ENCODE assay signal across 11 mouse cellular contexts in the genomic region with DNA sequence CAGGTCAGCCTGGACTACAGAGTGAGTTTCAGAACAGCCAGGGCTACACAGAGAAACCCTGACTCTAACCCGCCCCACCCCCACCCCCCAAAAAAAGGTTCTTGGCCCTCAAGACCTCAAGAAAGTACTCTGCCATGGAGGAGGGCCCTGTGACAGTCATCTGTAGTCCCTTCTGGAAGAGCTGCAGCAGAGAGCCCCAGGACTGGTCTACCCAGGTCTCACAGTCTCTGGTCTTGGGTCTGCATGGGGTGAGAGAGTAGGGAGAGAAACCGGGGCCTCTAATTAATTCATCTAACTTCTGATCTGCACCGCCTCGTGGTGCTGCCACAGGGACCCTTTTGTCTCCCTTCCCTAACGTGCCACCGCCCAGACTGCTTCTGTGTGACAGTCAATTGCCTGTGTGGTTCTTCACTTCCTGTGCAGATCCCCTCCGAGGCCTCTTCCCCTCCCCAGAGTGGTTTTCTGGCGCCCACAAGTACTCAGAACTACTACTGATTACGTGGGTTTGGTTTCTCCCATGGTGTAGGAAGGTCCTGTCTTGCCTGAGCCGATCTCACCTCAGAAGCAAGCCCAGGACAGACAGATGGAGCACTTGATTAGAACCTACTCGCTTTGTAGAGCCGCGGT.
A peak's percentile ranks its signal among the peaks of the same experiment; 100 is the strongest.
DNase-seq lines count a peak whose midpoint lies in the region; ATAC-seq and TF ChIP-seq lines count a peak whose summit lies in the region.
"Had no signal": no experiment of that assay in that cellular context is flagged by ENCODE, and none has a peak within 500 bp of the region (broad histone marks: within the 10 kb centered on the region; RNA-seq: fewer than 3 reads in every experiment).

No protein-coding gene starts in this region.

- no peaks in the 10 kb centered on the region for H3K9me3 ChIP-seq in limb, embryonic 12.5 days
- no peaks in the 10 kb centered on the region for H3K9me3 ChIP-seq in limb, embryonic 10.5 days (replicated peaks)
- H3K9me3 ChIP-seq in G1E (replicated peaks) = peaks cover 25% of the 10 kb centered on the region
- H3K9me3 ChIP-seq: forebrain, embryonic 15.5 days had no signal

- no peak overlapping the region for H3K4me3 ChIP-seq in limb, embryonic 12.5 days (replicated peaks)
- H3K4me3 ChIP-seq in limb, embryonic 10.5 days = no peak overlapping the region
- no peak overlapping the region for H3K4me3 ChIP-seq in G1E (ENCODE audit: low read depth, low read length)
- H3K4me3 ChIP-seq: forebrain, embryonic 15.5 days had no signal

- no peak for TF ChIP-seq CTCF in G1E (IDR thresholded peaks at IDR 0.05; ENCODE audit: low read depth, low read length)

- peaks cover 14% of the 10 kb centered on the region for H3K4me1 ChIP-seq in limb, embryonic 12.5 days (replicated peaks)
- H3K4me1 ChIP-seq in limb, embryonic 10.5 days = peaks cover 15% of the 10 kb centered on the region
- no peaks in the 10 kb centered on the region for H3K4me1 ChIP-seq in G1E (ENCODE audit: insufficient read depth, low read depth, low read length)
- H3K4me1 ChIP-seq: forebrain, embryonic 15.5 days had no signal

- 89% methylated on average over 13 of the region's 13 CpGs for WGBS in limb, embryonic 12.5 days
- WGBS in limb, embryonic 10.5 days = 89% methylated on average over 13 of the region's 13 CpGs

- H3K4me2 ChIP-seq in limb, embryonic 12.5 days = no peak overlapping the region
- H3K4me2 ChIP-seq: forebrain, embryonic 15.5 days had no signal

- H3K27ac ChIP-seq in limb, embryonic 12.5 days = no peak overlapping the region
- no peak overlapping the region for H3K27ac ChIP-seq in limb, embryonic 10.5 days
- H3K27ac ChIP-seq: forebrain, embryonic 15.5 days had no signal

- no peak overlapping the region for H3K9ac ChIP-seq in limb, embryonic 12.5 days (replicated peaks)
- H3K9ac ChIP-seq: forebrain, embryonic 15.5 days had no signal

- H3K27me3 ChIP-seq in limb, embryonic 12.5 days = no peaks in the 10 kb centered on the region
- no peaks in the 10 kb centered on the region for H3K27me3 ChIP-seq in limb, embryonic 10.5 days (ENCODE audit: low read depth, poor library complexity, severe bottlenecking)
- H3K27me3 ChIP-seq in G1E (ENCODE audit: insufficient read depth, low read length) = no peaks in the 10 kb centered on the region
- H3K27me3 ChIP-seq: forebrain, embryonic 15.5 days had no signal

- peak; percentile 56 for ATAC-seq in limb, embryonic 12.5 days (ENCODE audit: insufficient number of reproducible peaks, insufficient read depth, low FRiP score, low TSS enrichment, low read depth)
- peak; percentile 72 for ATAC-seq in G1E (ENCODE audit: extremely low read depth, insufficient number of reproducible peaks, low FRiP score, poor library complexity, severe bottlenecking)
- peak; percentile 97 for ATAC-seq in megakaryocyte, adult 5-6 weeks (ENCODE audit: poor library complexity, severe bottlenecking)
- no peak for ATAC-seq in cerebellum, adult (ENCODE audit: insufficient number of reproducible peaks, low FRiP score, low TSS enrichment)
- ATAC-seq: hindbrain, embryonic 16.5 days had no signal

- peaks cover 28% of the 10 kb centered on the region for H3K36me3 ChIP-seq in limb, embryonic 12.5 days
- peaks cover 63% of the 10 kb centered on the region for H3K36me3 ChIP-seq in limb, embryonic 10.5 days
- no peaks in the 10 kb centered on the region for H3K36me3 ChIP-seq in G1E (replicated peaks)
- H3K36me3 ChIP-seq: forebrain, embryonic 15.5 days had no signal

- DNase-seq in limb, embryonic 10.5 days (ENCODE audit: low spot score) = no peak
- no peak for DNase-seq in G1E (ENCODE audit: low spot score)
- peak; percentile 73 to 77 for DNase-seq in spleen, postnatal 36 days (ENCODE audit: low spot score in 2 of 2)
- DNase-seq in frontal cortex, postnatal 10 days (ENCODE audit: low spot score in 2 of 2) = no peak
- no peak for DNase-seq in layer of hippocampus, adult 18-20 months (ENCODE audit: low spot score in 2 of 2)
- DNase-seq: cerebellum, adult 11-12 months had no signal

Comparison
In these comparisons a context has a peak if more than half of its experiments do, and no peak if none do; other contexts are left out.
1. DNase-seq: peak in spleen, postnatal 36 days (2 of 2); none in limb, embryonic 10.5 days (single experiment), G1E (single experiment), frontal cortex, postnatal 10 days (0 of 2) and layer of hippocampus, adult 18-20 months (0 of 2).